Mouse (Mus musculus) intestine, postnatal 0 days (tissue): ENCODE measurements at regions not wholly inside any gene's neighbourhood (a gene's known extent, or its start where the extent isn't known, plus 50 kb on each side); places are given as distances from the start of the nearest gene placed in this dataset.

Experiments used
- ATAC-seq: fragments of 200-750 bp; cut with Nextera tagmentation; 2 replicates; pipeline ENCODE4 v1.8.0; 2017; ENCODE audit warnings: mild to moderate bottlenecking, moderate TSS enrichment, moderate library complexity
- H3K27ac ChIP-seq: fragments of 300-500 bp; sonication (generic); 2 replicates; pipeline ENCODE4 v1.5.1; 2014; ENCODE audit warnings: mild to moderate bottlenecking, low read depth, low read length, moderate library complexity
- H3K27me3 ChIP-seq: fragments of 300-500 bp; sonication (generic); replicated peaks from 2 replicates; pipeline ENCODE4 v1.6.1; 2014; ENCODE audit warnings: low read length, mixed read lengths; ENCODE audit not compliant: control insufficient read depth, insufficient read depth
- H3K36me3 ChIP-seq: fragments of 300-500 bp; sonication (generic); 2 replicates; pipeline ENCODE4 v1.6.1; 2014; ENCODE audit warnings: mild to moderate bottlenecking, moderate library complexity; ENCODE audit not compliant: control insufficient read depth, insufficient read depth
- H3K4me1 ChIP-seq: fragments of 300-500 bp; sonication (generic); replicated peaks from 2 replicates; pipeline ENCODE4 v1.6.1; 2014; ENCODE audit warnings: antibody characterized with exemption, low read length, mixed read lengths; ENCODE audit not compliant: control insufficient read depth, insufficient read depth
- H3K4me2 ChIP-seq: fragments of 300-500 bp; sonication (generic); replicated peaks from 2 replicates; pipeline ENCODE4 v1.6.1; 2014; ENCODE audit warnings: low read depth, mild to moderate bottlenecking, moderate library complexity
- H3K4me3 ChIP-seq: fragments of 300-500 bp; sonication (generic); 2 replicates; pipeline ENCODE4 v1.5.1; 2014; ENCODE audit warnings: low read depth, low read length
- H3K9ac ChIP-seq: fragments of 300-500 bp; sonication (generic); 2 replicates; pipeline ENCODE4 v1.6.1; 2014; ENCODE audit warnings: mild to moderate bottlenecking, low read depth, low read length
- H3K9me3 ChIP-seq: fragments of 300-500 bp; sonication (generic); 2 replicates; pipeline ENCODE4 v1.6.1; 2016; ENCODE audit warnings: mixed run types; ENCODE audit not compliant: control insufficient read depth
- CTCF ChIP-seq: sonication (generic); IDR thresholded peaks from 2 replicates; pipeline ENCODE4 v1.5.1; 2016; ENCODE audit warnings: low read depth, mild to moderate bottlenecking, control low read depth, antibody characterized with exemption, moderate library complexity
- WGBS: fragments of 180-500 bp; shearing (Covaris S2); extraction: QIAGEN DNeasy Blood & Tissue Kit; methylation state at CpG from one replicate; pipeline ENCODE4 v1.1.7; 2014; 5-methylcytosine and 5-hydroxymethylcytosine counted together

GRCm38 (mm10) chr3:65006565-65006964 lies 102.6 kb upstream of the Kcnab1 start:
- no peak for ATAC-seq
- Histone ChIP-seq H3K36me3 (no peaks in the 10 kb centered on the region), H3K4me3 (no peak overlapping the region), H3K4me2 (no peak overlapping the region), H3K9me3 (no peaks in the 10 kb centered on the region), H3K4me1 (no peaks in the 10 kb centered on the region), H3K27ac (no peak overlapping the region), H3K9ac (no peak overlapping the region), H3K27me3 (no peaks in the 10 kb centered on the region)
- WGBS = 68% methylated on average over 3 of the region's 3 CpGs
- no peak for TF ChIP-seq CTCF

DNA sequence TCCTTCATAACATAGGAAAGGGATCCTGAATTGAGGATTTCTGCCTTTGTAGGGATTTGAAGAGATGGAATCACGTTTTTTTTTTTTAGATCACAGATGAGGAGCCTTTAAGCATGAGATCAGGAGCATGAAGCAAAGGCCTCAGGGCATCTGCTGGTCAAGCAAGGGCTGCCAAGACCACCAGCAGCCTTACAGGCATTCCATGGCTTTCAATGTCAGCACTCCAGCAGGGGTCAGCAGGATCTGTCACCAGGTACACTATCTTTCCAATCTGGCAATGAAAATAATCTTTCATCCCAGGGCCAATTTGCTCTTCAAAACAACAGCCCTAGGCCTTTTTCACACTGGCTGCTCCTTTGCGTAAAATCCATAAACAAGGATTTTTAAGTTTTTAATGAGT lies 85.3 kb upstream of the Kcnab1 start:
- no peak overlapping the region for H3K4me2 ChIP-seq
- H3K9me3 ChIP-seq = no peaks in the 10 kb centered on the region
- H3K27me3 ChIP-seq = no peaks in the 10 kb centered on the region
- no peak for ATAC-seq
- no peak overlapping the region for H3K9ac ChIP-seq
- H3K4me3 ChIP-seq = no peak overlapping the region
- H3K4me1 ChIP-seq = no peaks in the 10 kb centered on the region
- TF ChIP-seq CTCF = no peak
- no peak overlapping the region for H3K27ac ChIP-seq
- no peaks in the 10 kb centered on the region for H3K36me3 ChIP-seq
- 67% methylated on average over 2 of the region's 2 CpGs for WGBS

DNA sequence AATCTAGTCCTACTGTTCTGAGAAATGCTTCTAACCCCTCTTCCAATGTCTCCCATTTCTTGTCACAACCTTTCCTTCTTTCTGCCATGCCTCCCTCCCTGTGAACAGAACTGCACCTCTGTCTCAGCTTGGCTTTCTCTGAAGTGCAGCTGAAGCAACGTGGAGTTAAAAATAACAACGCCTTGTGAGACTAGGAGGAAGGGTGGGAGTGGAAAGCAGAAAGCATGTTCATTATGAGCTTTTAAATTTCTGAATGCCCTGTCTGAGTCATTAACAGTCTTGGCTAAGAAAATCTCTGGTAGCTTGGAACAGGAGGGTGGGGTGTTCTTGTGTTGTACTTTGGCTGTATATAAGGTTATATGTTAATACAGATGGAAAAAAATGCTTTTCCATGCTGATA lies 71.6 kb upstream of the Kcnab1 start:
- H3K27me3 ChIP-seq = no peaks in the 10 kb centered on the region
- no peak for TF ChIP-seq CTCF
- no peaks in the 10 kb centered on the region for H3K4me1 ChIP-seq
- no peak overlapping the region for H3K4me3 ChIP-seq
- no peak for ATAC-seq
- H3K9me3 ChIP-seq = no peaks in the 10 kb centered on the region
- no peak overlapping the region for H3K9ac ChIP-seq
- H3K36me3 ChIP-seq = no peaks in the 10 kb centered on the region
- WGBS = 75% methylated on average over 2 of the region's 2 CpGs
- H3K27ac ChIP-seq = no peak overlapping the region
- no peak overlapping the region for H3K4me2 ChIP-seq

GRCm38 (mm10) chr3:65047879-65048278 lies 61.3 kb upstream of the Kcnab1 start:
- Histone ChIP-seq H3K4me3 (no peak overlapping the region), H3K27me3 (no peaks in the 10 kb centered on the region), H3K9me3 (no peaks in the 10 kb centered on the region), H3K4me2 (no peak overlapping the region), H3K9ac (no peak overlapping the region), H3K4me1 (no peaks in the 10 kb centered on the region), H3K36me3 (no peaks in the 10 kb centered on the region), H3K27ac (no peak overlapping the region)
- ATAC-seq = no peak
- WGBS = 90% methylated on average over 3 of the region's 3 CpGs
- TF ChIP-seq CTCF = no peak

- no peaks in the 10 kb centered on the region for H3K27me3 ChIP-seq
- 35% methylated on average over 3 of the region's 3 CpGs for WGBS
- no peaks in the 10 kb centered on the region for H3K36me3 ChIP-seq
- no peaks in the 10 kb centered on the region for H3K4me1 ChIP-seq
- H3K9me3 ChIP-seq = no peaks in the 10 kb centered on the region
- ATAC-seq = no peak
- no peak for TF ChIP-seq CTCF
- H3K4me2 ChIP-seq = no peak overlapping the region
- no peak overlapping the region for H3K9ac ChIP-seq
- no peak overlapping the region for H3K27ac ChIP-seq
- no peak overlapping the region for H3K4me3 ChIP-seq
These were observed 53.8 kb upstream of the Kcnab1 start for GRCm38 (mm10) chr3:65055401-65055800.
